Mouse (Mus musculus): ENCODE results near the gene Hs3st3b1. TPM values are rescaled to one million over a fixed set of nuclear protein-coding genes. Genes with fewer than 3 reads are reported as not detected.

The Hs3st3b1 gene
- polyA plus RNA-seq, 1 experiment = 0.30 TPM

DNA sequence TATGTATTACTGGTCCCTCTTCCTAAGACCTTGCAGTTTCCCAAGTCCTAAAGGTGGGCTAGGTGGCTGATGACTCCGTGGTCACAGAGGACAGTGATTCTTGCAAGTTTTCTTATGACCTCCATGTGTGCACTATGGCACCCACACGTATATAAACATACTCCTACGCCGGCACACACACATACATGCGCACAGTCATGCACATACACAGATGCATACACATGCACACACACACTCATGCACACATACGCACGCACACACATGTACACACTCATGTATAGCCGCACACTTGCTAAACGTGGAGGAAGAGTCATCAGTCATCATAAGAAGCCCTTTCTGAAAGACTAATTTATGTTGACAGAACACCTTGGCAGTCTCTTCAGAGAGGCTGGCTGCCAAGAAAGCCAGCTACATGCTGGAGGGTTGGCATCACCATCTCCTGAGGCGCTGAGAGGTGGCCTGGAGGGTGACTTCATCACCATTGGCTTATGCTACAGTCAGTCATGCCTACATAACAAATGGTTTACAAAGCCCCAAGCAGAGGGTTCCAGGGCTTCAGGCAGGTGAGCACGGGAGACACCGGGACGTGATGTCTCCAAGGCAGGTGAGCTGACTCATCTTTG is 21.3 kb upstream of the Hs3st3b1 start:
- TF ChIP-seq POLR2A (IDR thresholded peaks at IDR 0.05; ENCODE audit: borderline replicate concordance, control insufficient read depth, low read depth, low read length) = no peak
- no peak for TF ChIP-seq CTCF (IDR thresholded peaks at IDR 0.05; ENCODE audit: control insufficient read depth, insufficient read depth, low read length)

DNA sequence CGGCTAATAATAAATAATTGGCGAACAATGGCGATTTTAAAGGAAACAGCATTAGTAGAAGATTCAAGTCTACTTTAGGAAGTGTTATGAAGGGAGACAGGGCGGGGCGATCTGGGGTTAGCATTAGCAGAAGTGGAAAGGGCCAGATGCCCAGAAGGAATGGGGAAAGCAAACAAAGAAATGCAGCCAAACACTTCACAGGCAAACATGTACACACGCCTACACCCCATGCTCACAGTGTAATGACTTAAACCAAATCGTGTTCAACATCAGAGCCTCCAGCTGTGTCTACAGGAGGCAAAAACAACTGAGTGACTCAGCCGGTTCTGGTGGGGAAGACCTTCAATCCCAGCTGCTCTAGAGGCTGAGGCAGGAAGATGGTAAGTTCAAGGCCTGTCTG is 20.1 kb upstream of the Hs3st3b1 start:
- 66% methylated on average over 8 of the region's 8 CpGs for WGBS
- Histone ChIP-seq H3K4me3 (replicated peaks; ENCODE audit: control insufficient read depth, low read depth, low read length) (no peak overlapping the region), H3K4me1 (ENCODE audit: control insufficient read depth, insufficient read depth, low read length) (no peaks in the 10 kb centered on the region), H3K27ac (ENCODE audit: control insufficient read depth, insufficient read depth, low read depth, low read length, poor library complexity) (no peak overlapping the region)
- TF ChIP-seq CTCF (IDR thresholded peaks at IDR 0.05; ENCODE audit: control insufficient read depth, insufficient read depth, low read length) (no peak), POLR2A (IDR thresholded peaks at IDR 0.05; ENCODE audit: borderline replicate concordance, control insufficient read depth, low read depth, low read length) (no peak)

More for the DNA sequence above, 21.3 kb upstream of the Hs3st3b1 start:
- WGBS = 86% methylated on average over 13 of the region's 13 CpGs
- Histone ChIP-seq H3K4me3 (replicated peaks; ENCODE audit: control insufficient read depth, low read depth, low read length) (no peak overlapping the region), H3K27ac (ENCODE audit: control insufficient read depth, insufficient read depth, low read depth, low read length, poor library complexity) (no peak overlapping the region), H3K4me1 (ENCODE audit: control insufficient read depth, insufficient read depth, low read length) (no peaks in the 10 kb centered on the region)

DNA sequence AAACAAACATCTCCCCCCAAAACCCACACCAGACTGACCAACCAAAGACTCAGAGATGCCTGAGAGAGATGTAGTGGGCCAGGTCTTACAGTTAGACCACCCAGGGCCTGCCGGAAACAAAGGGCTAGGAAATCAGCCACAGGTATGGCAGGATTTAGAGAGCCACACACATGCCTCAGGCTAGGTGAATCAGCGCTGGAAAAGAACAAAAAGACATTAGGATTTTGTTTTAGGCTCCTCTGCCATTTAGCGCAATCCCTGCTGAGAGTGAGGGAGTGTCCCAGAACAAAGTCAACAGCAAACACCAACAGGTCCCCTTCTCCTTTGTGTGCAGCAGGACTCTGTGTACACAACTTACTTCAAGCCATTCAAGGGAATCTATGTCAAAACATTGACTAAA is 14.6 kb upstream of the Hs3st3b1 start:
- TF ChIP-seq CTCF (IDR thresholded peaks at IDR 0.05; ENCODE audit: control insufficient read depth, insufficient read depth, low read length) (no peak), POLR2A (IDR thresholded peaks at IDR 0.05; ENCODE audit: borderline replicate concordance, control insufficient read depth, low read depth, low read length) (no peak)
- WGBS = 69% methylated on average over 3 of the region's 3 CpGs
- Histone ChIP-seq H3K4me1 (ENCODE audit: control insufficient read depth, insufficient read depth, low read length) (no peaks in the 10 kb centered on the region), H3K27ac (ENCODE audit: control insufficient read depth, insufficient read depth, low read depth, low read length, poor library complexity) (no peak overlapping the region), H3K4me3 (replicated peaks; ENCODE audit: control insufficient read depth, low read depth, low read length) (no peak overlapping the region)

DNA sequence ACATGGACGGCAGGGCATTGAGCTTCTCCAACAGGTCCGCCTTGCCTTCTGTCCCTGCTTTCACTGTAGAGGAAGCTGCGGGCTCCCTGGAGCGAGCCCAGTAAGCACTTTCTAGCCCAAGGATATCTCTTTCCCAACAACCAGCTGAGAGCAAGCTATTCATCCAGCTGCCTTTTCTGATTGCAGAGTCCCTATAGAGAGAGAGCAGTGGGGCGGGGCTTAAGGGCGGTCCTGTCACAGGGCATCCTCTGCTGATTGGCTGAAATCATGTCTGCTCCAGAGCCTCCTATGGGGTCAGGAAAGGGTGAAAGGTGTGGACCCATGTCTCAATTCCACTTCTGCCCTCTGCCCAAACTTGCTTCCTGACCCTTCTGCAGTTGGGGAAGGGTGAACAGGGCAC is 4.8 kb upstream of the Hs3st3b1 start:
- 80% methylated on average over 6 of the region's 6 CpGs for WGBS
- H3K4me3 ChIP-seq (replicated peaks; ENCODE audit: control insufficient read depth, low read depth, low read length) = no peak overlapping the region
- no peak overlapping the region for H3K27ac ChIP-seq (ENCODE audit: control insufficient read depth, insufficient read depth, low read depth, low read length, poor library complexity)
- H3K4me1 ChIP-seq (ENCODE audit: control insufficient read depth, insufficient read depth, low read length) = no peaks in the 10 kb centered on the region
- TF ChIP-seq POLR2A (IDR thresholded peaks at IDR 0.05; ENCODE audit: borderline replicate concordance, control insufficient read depth, low read depth, low read length) = no peak
- TF ChIP-seq CTCF (IDR thresholded peaks at IDR 0.05; ENCODE audit: control insufficient read depth, insufficient read depth, low read length) = no peak

DNA sequence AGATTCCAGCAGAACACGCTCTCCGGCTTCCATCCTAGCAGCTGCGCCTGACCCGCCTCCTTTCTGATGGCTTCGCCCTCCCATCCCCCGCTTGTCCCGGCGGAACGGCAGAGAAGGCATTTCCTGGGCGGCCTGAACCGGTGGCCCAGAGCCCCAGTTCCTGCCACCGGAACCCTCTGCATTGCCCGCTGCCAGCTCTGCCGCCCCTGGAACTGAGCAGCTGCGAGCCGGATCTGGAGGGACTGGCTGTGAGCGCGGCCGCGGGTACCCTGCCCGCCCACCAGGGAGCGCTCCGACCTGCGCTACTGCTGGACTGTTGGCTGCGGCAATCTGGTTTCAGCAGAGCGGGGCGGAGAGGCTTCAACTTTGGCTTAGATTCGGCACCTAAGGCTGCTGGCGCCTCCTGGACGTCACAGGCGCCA is 3.1 kb upstream of the Hs3st3b1 start:
- H3K27ac ChIP-seq (ENCODE audit: control insufficient read depth, insufficient read depth, low read depth, low read length, poor library complexity) = no peak overlapping the region
- peak; percentile 62 for TF ChIP-seq CTCF (IDR thresholded peaks at IDR 0.05; ENCODE audit: control insufficient read depth, insufficient read depth, low read length)
- TF ChIP-seq POLR2A (IDR thresholded peaks at IDR 0.05; ENCODE audit: borderline replicate concordance, control insufficient read depth, low read depth, low read length) = no peak
- no peaks in the 10 kb centered on the region; the same call in 1 of the 2 replicates for H3K4me1 ChIP-seq (ENCODE audit: control insufficient read depth, insufficient read depth, low read length)
- WGBS = 2% methylated on average over 31 of the region's 31 CpGs
- H3K4me3 ChIP-seq (replicated peaks; ENCODE audit: control insufficient read depth, low read depth, low read length) = no peak overlapping the region

DNA sequence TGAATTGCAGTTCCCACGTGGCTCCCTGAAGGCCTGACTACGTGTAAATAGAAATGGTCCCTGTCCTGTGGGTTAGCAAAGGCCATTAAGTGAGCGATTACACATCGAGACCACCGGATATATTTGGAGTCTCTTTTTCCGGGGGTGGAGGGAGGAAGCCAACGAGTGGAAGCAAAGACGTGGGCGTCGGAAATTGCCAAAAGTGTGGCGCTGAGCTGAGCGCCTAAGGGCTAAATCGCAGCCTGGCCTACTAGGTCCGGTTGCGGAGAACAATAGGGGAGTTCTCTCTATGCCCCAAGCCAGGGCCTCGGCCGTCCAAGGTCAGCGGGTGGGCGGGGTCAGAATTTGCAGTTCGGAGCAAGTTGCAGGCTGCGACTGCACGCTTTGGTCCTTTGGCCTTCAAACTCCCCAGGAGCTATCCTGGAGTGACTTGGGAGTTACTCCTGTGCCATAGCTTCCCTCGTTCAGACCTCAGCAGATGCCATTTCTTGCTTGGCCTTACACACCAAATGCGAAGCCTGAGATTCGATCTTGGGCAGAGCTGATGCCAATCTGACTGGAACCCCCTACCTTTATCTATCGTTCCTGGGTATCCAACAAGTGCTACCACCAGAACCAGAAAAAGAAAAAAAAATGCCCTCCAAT is 2.3 kb upstream of the Hs3st3b1 start:
- WGBS = 3% methylated on average over 26 of the region's 26 CpGs
- TF ChIP-seq CTCF (IDR thresholded peaks at IDR 0.05; ENCODE audit: control insufficient read depth, insufficient read depth, low read length) = no peak
- no peak for TF ChIP-seq POLR2A (IDR thresholded peaks at IDR 0.05; ENCODE audit: borderline replicate concordance, control insufficient read depth, low read depth, low read length)
- Histone ChIP-seq H3K27ac (ENCODE audit: control insufficient read depth, insufficient read depth, low read depth, low read length, poor library complexity) (no peak overlapping the region), H3K4me3 (replicated peaks; ENCODE audit: control insufficient read depth, low read depth, low read length) (no peak overlapping the region), H3K4me1 (ENCODE audit: control insufficient read depth, insufficient read depth, low read length) (no peaks in the 10 kb centered on the region; the same call in 1 of the 2 replicates)

DNA sequence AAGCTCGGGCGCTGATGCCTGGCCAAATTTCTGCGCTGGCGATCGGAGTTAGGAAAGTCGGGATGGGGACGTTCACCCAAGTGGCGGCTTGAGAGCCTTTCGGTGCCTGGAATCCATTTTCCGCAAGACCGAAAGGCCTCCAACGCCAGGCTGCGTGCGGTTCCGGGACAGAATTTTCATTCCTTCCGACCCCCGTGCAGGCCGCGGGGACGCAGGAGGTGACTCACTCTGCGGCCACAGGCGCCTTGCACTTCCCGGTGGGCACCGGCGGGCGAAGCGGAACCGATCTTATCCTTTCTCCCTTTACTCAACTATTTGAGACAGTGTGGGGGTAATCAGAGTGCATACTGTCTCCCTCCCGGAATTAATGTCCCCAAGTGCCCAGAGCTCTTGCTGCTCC is 1.3 kb upstream of the Hs3st3b1 start:
- TF ChIP-seq POLR2A (IDR thresholded peaks at IDR 0.05; ENCODE audit: borderline replicate concordance, control insufficient read depth, low read depth, low read length) = no peak
- TF ChIP-seq CTCF (IDR thresholded peaks at IDR 0.05; ENCODE audit: control insufficient read depth, insufficient read depth, low read length) = no peak
- no peak overlapping the region for H3K27ac ChIP-seq (ENCODE audit: control insufficient read depth, insufficient read depth, low read depth, low read length, poor library complexity)
- H3K4me1 ChIP-seq (ENCODE audit: control insufficient read depth, insufficient read depth, low read length) = no peaks in the 10 kb centered on the region; the same call in 1 of the 2 replicates
- no peak overlapping the region for H3K4me3 ChIP-seq (replicated peaks; ENCODE audit: control insufficient read depth, low read depth, low read length)
- 2% methylated on average over 29 of the region's 29 CpGs for WGBS

DNA sequence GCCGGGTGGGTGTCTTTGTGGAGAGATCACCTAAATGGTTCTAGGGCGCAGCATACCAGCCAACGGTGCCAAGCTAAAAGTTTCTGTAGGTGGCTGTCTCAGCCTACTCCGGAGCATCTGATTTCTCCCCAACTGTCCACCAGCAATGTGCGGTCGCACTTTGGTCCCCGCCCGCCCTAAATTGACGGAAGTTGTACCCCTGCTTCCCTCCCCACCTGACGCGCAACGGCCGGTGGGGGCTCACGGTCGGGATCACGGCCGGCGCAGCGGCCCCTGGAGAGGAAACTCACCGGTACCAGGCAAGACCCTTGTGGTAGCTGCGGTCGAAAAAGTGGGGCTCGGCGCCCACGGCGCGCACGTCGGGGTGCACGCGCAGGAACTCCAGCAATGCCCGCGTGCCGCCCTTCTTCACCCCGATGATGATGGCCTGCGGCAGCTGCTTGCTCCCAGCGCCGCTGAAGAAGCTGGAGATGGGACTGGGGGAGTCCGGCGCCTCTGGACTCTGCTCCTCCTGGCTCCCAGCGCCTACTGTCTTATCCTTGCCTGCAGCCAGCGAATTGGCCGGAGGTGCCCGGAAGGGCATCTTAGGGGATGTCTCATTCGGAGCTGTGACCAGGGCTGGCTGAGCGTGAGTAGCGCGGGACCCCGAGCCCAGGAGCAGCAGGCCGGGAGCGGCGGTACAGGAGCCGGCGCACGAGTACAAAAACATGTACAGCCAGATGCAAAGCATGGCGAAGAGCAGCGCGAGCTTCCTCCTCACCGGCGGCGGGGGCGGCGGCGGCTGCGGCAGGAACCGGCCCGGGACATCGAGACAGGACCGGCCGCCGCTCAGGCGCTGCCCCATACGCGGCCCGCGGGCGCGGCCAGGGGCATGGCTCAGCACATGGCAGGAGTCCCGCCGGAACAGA is 792 bp downstream of the Hs3st3b1 start:
- H3K27ac ChIP-seq (ENCODE audit: control insufficient read depth, insufficient read depth, low read depth, low read length, poor library complexity) = no peak overlapping the region; the same call in 1 of the 2 replicates
- no peak for TF ChIP-seq CTCF (IDR thresholded peaks at IDR 0.05; ENCODE audit: control insufficient read depth, insufficient read depth, low read length)
- TF ChIP-seq POLR2A (IDR thresholded peaks at IDR 0.05; ENCODE audit: borderline replicate concordance, control insufficient read depth, low read depth, low read length) = no peak
- no peaks in the 10 kb centered on the region; the same call in 1 of the 2 replicates for H3K4me1 ChIP-seq (ENCODE audit: control insufficient read depth, insufficient read depth, low read length)
- H3K4me3 ChIP-seq (replicated peaks; ENCODE audit: control insufficient read depth, low read depth, low read length) = peak overlapping the region; percentile 65
- 1% methylated on average over 79 of the region's 80 CpGs for WGBS

All from bone marrow, adult 2 months (tissue).